Mouse (Mus musculus): Measurements from ENCODE around the gene Hist3h2a. TPM values are rescaled to one million over a fixed set of nuclear protein-coding genes. Genes with fewer than 3 reads are reported as not detected.

The Hist3h2a gene
- polyA plus RNA-seq, 1 experiment from 2014 or later, result 94.9 TPM

GRCm38 (mm10) chr11:58994337-58994826, 39.9 kb downstream of the Hist3h2a start:
- 0 out of 2 replicates have a peak, but pooled peaks cover 3% of the 10 kb centered on the region for H3K4me1 ChIP-seq (replicated peaks; ENCODE audit: control insufficient read depth, insufficient read depth, low read length)
- no peak overlapping the region for H3K27ac ChIP-seq
- DNase-seq (ENCODE audit: low spot score), result peak; percentile 55
- H3K4me2 ChIP-seq (replicated peaks), result peak overlapping the region; percentile 67
- H3K27me3 ChIP-seq (ENCODE audit: control insufficient read depth, insufficient read depth, low read length), result peaks cover 8% of the 10 kb centered on the region; the same call in 1 of the 2 replicates
- no peaks in the 10 kb centered on the region for H3K9me3 ChIP-seq (ENCODE audit: control insufficient read depth, low read length)
- ATAC-seq (ENCODE audit: low FRiP score), result peak; percentile 72
- 1% methylated on average over 30 of the region's 35 CpGs for WGBS
- peaks cover 26% of the 10 kb centered on the region for H3K36me3 ChIP-seq (replicated peaks; ENCODE audit: control insufficient read depth, insufficient read depth)
- H3K9ac ChIP-seq, result peak overlapping the region; percentile 65
- H3K4me3 ChIP-seq (replicated peaks; ENCODE audit: low read length), result peak overlapping the region; percentile 40

- no peak for ATAC-seq (ENCODE audit: low FRiP score)
- Histone ChIP-seq H3K9ac (no peak overlapping the region), H3K4me1 (replicated peaks; ENCODE audit: control insufficient read depth, insufficient read depth, low read length) (0 out of 2 replicates have a peak, but pooled peaks cover 3% of the 10 kb centered on the region), H3K27me3 (ENCODE audit: control insufficient read depth, insufficient read depth, low read length) (peaks cover 8% of the 10 kb centered on the region; the same call in 1 of the 2 replicates), H3K27ac (no peak overlapping the region), H3K4me3 (replicated peaks; ENCODE audit: low read length) (no peak overlapping the region; the same call in 1 of the 2 replicates), H3K4me2 (replicated peaks) (peak overlapping the region; percentile 67), H3K36me3 (replicated peaks; ENCODE audit: control insufficient read depth, insufficient read depth) (peaks cover 17% of the 10 kb centered on the region), H3K9me3 (ENCODE audit: control insufficient read depth, low read length) (no peaks in the 10 kb centered on the region)
- 72% methylated on average over 9 of the region's 9 CpGs for WGBS
- no peak for DNase-seq (ENCODE audit: low spot score)
These were observed 40.7 kb downstream of the Hist3h2a start for GRCm38 (mm10) chr11:58995061-58995806.

- ATAC-seq (ENCODE audit: low FRiP score), result no peak
- 58% methylated on average over 12 of the region's 12 CpGs for WGBS
These were observed 41.4 kb downstream of the Hist3h2a start for GRCm38 (mm10) chr11:58995807-58996370.

GRCm38 (mm10) chr11:58997541-58997940, 43.1 kb downstream of the Hist3h2a start:
- WGBS, result 93% methylated on average over 5 of the region's 5 CpGs
- Histone ChIP-seq H3K9me3 (ENCODE audit: control insufficient read depth, low read length) (no peaks in the 10 kb centered on the region), H3K4me3 (replicated peaks; ENCODE audit: low read length) (no peak overlapping the region), H3K4me1 (replicated peaks; ENCODE audit: control insufficient read depth, insufficient read depth, low read length) (0 out of 2 replicates have a peak, but pooled peaks cover 3% of the 10 kb centered on the region), H3K27me3 (ENCODE audit: control insufficient read depth, insufficient read depth, low read length) (peaks cover 8% of the 10 kb centered on the region; the same call in 1 of the 2 replicates), H3K4me2 (replicated peaks) (no peak overlapping the region), H3K36me3 (replicated peaks; ENCODE audit: control insufficient read depth, insufficient read depth) (no peaks in the 10 kb centered on the region), H3K9ac (no peak overlapping the region), H3K27ac (no peak overlapping the region)
- no peak for ATAC-seq (ENCODE audit: low FRiP score)
- DNase-seq (ENCODE audit: low spot score), result no peak

More at GRCm38 (mm10) chr11:58995807-58996370, 41.4 kb downstream of the Hist3h2a start:
- no peak for DNase-seq (ENCODE audit: low spot score)
- Histone ChIP-seq H3K27ac (no peak overlapping the region), H3K27me3 (ENCODE audit: control insufficient read depth, insufficient read depth, low read length) (peaks cover 8% of the 10 kb centered on the region; the same call in 1 of the 2 replicates), H3K9ac (no peak overlapping the region), H3K4me3 (replicated peaks; ENCODE audit: low read length) (no peak overlapping the region), H3K4me2 (replicated peaks) (no peak overlapping the region), H3K9me3 (ENCODE audit: control insufficient read depth, low read length) (no peaks in the 10 kb centered on the region), H3K36me3 (replicated peaks; ENCODE audit: control insufficient read depth, insufficient read depth) (peaks cover 11% of the 10 kb centered on the region), H3K4me1 (replicated peaks; ENCODE audit: control insufficient read depth, insufficient read depth, low read length) (0 out of 2 replicates have a peak, but pooled peaks cover 3% of the 10 kb centered on the region)

- Histone ChIP-seq H3K27me3 (ENCODE audit: control insufficient read depth, insufficient read depth, low read length) (peaks cover 8% of the 10 kb centered on the region; the same call in 1 of the 2 replicates), H3K4me1 (replicated peaks; ENCODE audit: control insufficient read depth, insufficient read depth, low read length) (0 out of 2 replicates have a peak, but pooled peaks cover under 1% of the 10 kb centered on the region), H3K9me3 (ENCODE audit: control insufficient read depth, low read length) (no peaks in the 10 kb centered on the region), H3K36me3 (replicated peaks; ENCODE audit: control insufficient read depth, insufficient read depth) (no peaks in the 10 kb centered on the region), H3K27ac (no peak overlapping the region), H3K4me2 (replicated peaks) (no peak overlapping the region), H3K4me3 (replicated peaks; ENCODE audit: low read length) (no peak overlapping the region), H3K9ac (no peak overlapping the region)
- 64% methylated on average over 11 of the region's 11 CpGs for WGBS
- no peak for ATAC-seq (ENCODE audit: low FRiP score)
- no peak for DNase-seq (ENCODE audit: low spot score)
These were observed 44.7 kb downstream of the Hist3h2a start for GRCm38 (mm10) chr11:58999158-58999557.

- H3K4me3 ChIP-seq (replicated peaks; ENCODE audit: low read length), result no peak overlapping the region
- no peak overlapping the region for H3K4me2 ChIP-seq (replicated peaks)
- H3K27me3 ChIP-seq (ENCODE audit: control insufficient read depth, insufficient read depth, low read length), result peaks cover 7% of the 10 kb centered on the region; the same call in 1 of the 2 replicates
- H3K9me3 ChIP-seq (ENCODE audit: control insufficient read depth, low read length), result no peaks in the 10 kb centered on the region
- ATAC-seq (ENCODE audit: low FRiP score), result no peak
- H3K9ac ChIP-seq, result no peak overlapping the region
- no peaks in the 10 kb centered on the region for H3K4me1 ChIP-seq (replicated peaks; ENCODE audit: control insufficient read depth, insufficient read depth, low read length)
- DNase-seq (ENCODE audit: low spot score), result no peak
- WGBS, result 85% methylated on average over 6 of the region's 6 CpGs
- H3K27ac ChIP-seq, result no peak overlapping the region
- no peaks in the 10 kb centered on the region for H3K36me3 ChIP-seq (replicated peaks; ENCODE audit: control insufficient read depth, insufficient read depth)
These were observed 45.3 kb downstream of the Hist3h2a start for GRCm38 (mm10) chr11:58999830-59000229.

- H3K4me2 ChIP-seq (replicated peaks), result no peak overlapping the region
- WGBS, result 94% methylated on average over 20 of the region's 21 CpGs
- H3K9me3 ChIP-seq (ENCODE audit: control insufficient read depth, low read length), result no peaks in the 10 kb centered on the region
- H3K36me3 ChIP-seq (replicated peaks; ENCODE audit: control insufficient read depth, insufficient read depth), result no peaks in the 10 kb centered on the region
- no peaks in the 10 kb centered on the region for H3K4me1 ChIP-seq (replicated peaks; ENCODE audit: control insufficient read depth, insufficient read depth, low read length)
- no peak overlapping the region for H3K27ac ChIP-seq
- H3K4me3 ChIP-seq (replicated peaks; ENCODE audit: low read length), result no peak overlapping the region
- no peak overlapping the region for H3K9ac ChIP-seq
- no peak for ATAC-seq (ENCODE audit: low FRiP score)
- no peaks in the 10 kb centered on the region for H3K27me3 ChIP-seq (ENCODE audit: control insufficient read depth, insufficient read depth, low read length)
- DNase-seq (ENCODE audit: low spot score), result no peak
These were observed 46.1 kb downstream of the Hist3h2a start for GRCm38 (mm10) chr11:59000635-59001034.

- Histone ChIP-seq H3K36me3 (replicated peaks; ENCODE audit: control insufficient read depth, insufficient read depth) (no peaks in the 10 kb centered on the region), H3K4me1 (replicated peaks; ENCODE audit: control insufficient read depth, insufficient read depth, low read length) (no peaks in the 10 kb centered on the region), H3K4me2 (replicated peaks) (no peak overlapping the region), H3K9ac (no peak overlapping the region), H3K27ac (no peak overlapping the region), H3K27me3 (ENCODE audit: control insufficient read depth, insufficient read depth, low read length) (no peaks in the 10 kb centered on the region), H3K4me3 (replicated peaks; ENCODE audit: low read length) (no peak overlapping the region), H3K9me3 (ENCODE audit: control insufficient read depth, low read length) (no peaks in the 10 kb centered on the region)
- DNase-seq (ENCODE audit: low spot score) (no peak), ATAC-seq (ENCODE audit: low FRiP score) (no peak)
- 85% methylated on average over 7 of the region's 7 CpGs for WGBS
These were observed 48.0 kb downstream of the Hist3h2a start for GRCm38 (mm10) chr11:59002327-59003079.

Data from hindbrain, embryonic 14.5 days (tissue).